Mouse (Mus musculus) olfactory bulb, adult 2 months (tissue): ENCODE data around the gene Ercc8.

ENCODE experiments used
- CTCF ChIP-seq: fragments of 200-500 bp; IDR thresholded peaks from 2 replicates; pipeline ENCODE4 v1.5.1; 2012; ENCODE audit warnings: low read depth, mild to moderate bottlenecking, low read length, moderate library complexity; ENCODE audit not compliant: insufficient read depth
- POLR2A ChIP-seq: fragments of 200-500 bp; IDR thresholded peaks from 2 replicates; pipeline ENCODE4 v1.6.1; 2012; ENCODE audit warnings: mild to moderate bottlenecking, low read depth, low read length, moderate library complexity; ENCODE audit not compliant: insufficient read depth

- TF ChIP-seq CTCF (no peak), POLR2A (no peak)
Measured at GRCm38 (mm10) chr13:108159963-108160362, 1.4 kb downstream of the Ercc8 start.
